Mouse (Mus musculus): ENCODE data around the gene Ccdc78. TPM values are rescaled to one million over a fixed set of nuclear protein-coding genes. Genes with fewer than 3 reads are reported as not detected.

The Ccdc78 gene
- polyA plus RNA-seq, 1 experiment from 2014 or later: 0.05 TPM

- H3K9me3 ChIP-seq (replicated peaks): no peaks in the 10 kb centered on the region
- H3K4me2 ChIP-seq: peak overlapping the region; percentile 99
- H3K4me1 ChIP-seq (replicated peaks): peaks cover 87% of the 10 kb centered on the region
- no peaks in the 10 kb centered on the region for H3K27me3 ChIP-seq
- DNase-seq (no peak), ATAC-seq (ENCODE audit: low read depth) (no peak)
- H3K36me3 ChIP-seq: peaks cover 62% of the 10 kb centered on the region
- no peak overlapping the region for H3K27ac ChIP-seq
- H3K9ac ChIP-seq: 0 out of 2 replicates have a peak overlapping the region, but pooled peaks have one; percentile 92
- 74% methylated on average over 7 of the region's 7 CpGs for WGBS (ENCODE audit: insufficient replicate concordance)
- H3K4me3 ChIP-seq (replicated peaks): no peak overlapping the region
Observed at GRCm38 (mm10) chr17:25835301-25835700, 48.9 kb downstream of the Ccdc78 start.

GRCm38 (mm10) chr17:25835816-25836215, 49.4 kb downstream of the Ccdc78 start:
- Histone ChIP-seq H3K36me3 (peaks cover 62% of the 10 kb centered on the region), H3K4me2 (peak overlapping the region; percentile 73; the same call in 1 of the 2 replicates), H3K9ac (no peak overlapping the region), H3K9me3 (replicated peaks) (no peaks in the 10 kb centered on the region), H3K27ac (no peak overlapping the region), H3K27me3 (no peaks in the 10 kb centered on the region), H3K4me1 (replicated peaks) (peaks cover 85% of the 10 kb centered on the region), H3K4me3 (replicated peaks) (no peak overlapping the region)
- 88% methylated on average over 16 of the region's 16 CpGs for WGBS (ENCODE audit: insufficient replicate concordance)
- DNase-seq (no peak), ATAC-seq (ENCODE audit: low read depth) (no peak)

GRCm38 (mm10) chr17:25836397-25837075, 50.2 kb downstream of the Ccdc78 start:
- DNase-seq (no peak), ATAC-seq (ENCODE audit: low read depth) (no peak)
- H3K27me3 ChIP-seq: no peaks in the 10 kb centered on the region
- H3K4me2 ChIP-seq: peak overlapping the region; percentile 73
- peak overlapping the region; percentile 43 for H3K4me3 ChIP-seq (replicated peaks)
- H3K9me3 ChIP-seq (replicated peaks): no peaks in the 10 kb centered on the region
- H3K9ac ChIP-seq: peak overlapping the region; percentile 61
- 26% methylated on average over 23 of the region's 23 CpGs for WGBS (ENCODE audit: insufficient replicate concordance)
- H3K27ac ChIP-seq: no peak overlapping the region; the same call in 1 of the 2 replicates
- peaks cover 78% of the 10 kb centered on the region for H3K4me1 ChIP-seq (replicated peaks)
- peaks cover 62% of the 10 kb centered on the region for H3K36me3 ChIP-seq

GRCm38 (mm10) chr17:25837076-25837410, 50.7 kb downstream of the Ccdc78 start, which contains the start of gene Rhbdl1:
Rhbdl1 (minus strand) TSS chr17:25837295.
- Histone ChIP-seq H3K4me2 (peak within 1 kb of the TSS; percentile 73), H3K4me1 (replicated peaks) (peaks cover 73% of the 10 kb centered on the region), H3K27ac (peak within 1 kb of the TSS; percentile 47), H3K27me3 (no peaks in the 10 kb centered on the region), H3K9ac (peak within 1 kb of the TSS; percentile 61), H3K9me3 (replicated peaks) (no peaks in the 10 kb centered on the region), H3K4me3 (replicated peaks) (peak within 1 kb of the TSS; percentile 43), H3K36me3 (peaks cover 62% of the 10 kb centered on the region)
- 10% methylated on average over 28 of the region's 29 CpGs for WGBS (ENCODE audit: insufficient replicate concordance)
- DNase-seq (no peak), ATAC-seq (ENCODE audit: low read depth) (no peak)

GRCm38 (mm10) chr17:25837533-25837932, 51.2 kb downstream of the Ccdc78 start:
- no peaks in the 10 kb centered on the region for H3K27me3 ChIP-seq
- H3K36me3 ChIP-seq: peaks cover 67% of the 10 kb centered on the region
- H3K9me3 ChIP-seq (replicated peaks): no peaks in the 10 kb centered on the region
- H3K4me3 ChIP-seq (replicated peaks): no peak overlapping the region
- ATAC-seq (ENCODE audit: low read depth) (no peak), DNase-seq (no peak)
- 52% methylated on average over 3 of the region's 3 CpGs for WGBS (ENCODE audit: insufficient replicate concordance)
- peak overlapping the region; percentile 61 for H3K9ac ChIP-seq
- peaks cover 74% of the 10 kb centered on the region for H3K4me1 ChIP-seq (replicated peaks)
- H3K27ac ChIP-seq: peak overlapping the region; percentile 47; the same call in 1 of the 2 replicates
- H3K4me2 ChIP-seq: no peak overlapping the region

- 71% methylated on average over 4 of the region's 4 CpGs for WGBS (ENCODE audit: insufficient replicate concordance)
- Histone ChIP-seq H3K4me2 (no peak overlapping the region), H3K9me3 (replicated peaks) (no peaks in the 10 kb centered on the region), H3K27ac (peak overlapping the region; percentile 50; the same call in 1 of the 2 replicates), H3K36me3 (peaks cover 76% of the 10 kb centered on the region), H3K4me3 (replicated peaks) (no peak overlapping the region), H3K27me3 (no peaks in the 10 kb centered on the region), H3K9ac (no peak overlapping the region; the same call in 1 of the 2 replicates), H3K4me1 (replicated peaks) (peaks cover 83% of the 10 kb centered on the region)
- ATAC-seq (ENCODE audit: low read depth): no peak
- no peak for DNase-seq
Observed at GRCm38 (mm10) chr17:25838904-25839303, 52.5 kb downstream of the Ccdc78 start.

GRCm38 (mm10) chr17:25839455-25840235, 53.3 kb downstream of the Ccdc78 start:
- H3K4me3 ChIP-seq (replicated peaks): no peak overlapping the region
- H3K27me3 ChIP-seq: no peaks in the 10 kb centered on the region
- H3K9me3 ChIP-seq (replicated peaks): no peaks in the 10 kb centered on the region
- no peak overlapping the region; the same call in 1 of the 2 replicates for H3K9ac ChIP-seq
- peak overlapping the region; percentile 50 for H3K27ac ChIP-seq
- 80% methylated on average over 14 of the region's 14 CpGs for WGBS (ENCODE audit: insufficient replicate concordance)
- ATAC-seq (ENCODE audit: low read depth) (no peak), DNase-seq (no peak)
- peak overlapping the region; percentile 9; the same call in 1 of the 2 replicates for H3K4me2 ChIP-seq
- H3K4me1 ChIP-seq (replicated peaks): peaks cover 78% of the 10 kb centered on the region
- peaks cover 74% of the 10 kb centered on the region for H3K36me3 ChIP-seq

Small RNAs within 50 kb of the gene (microRNA-seq; reads per million reads assigned to microRNA genes)
- not detected for gene Gm25083
- not detected for gene Mir3082
- gene Mir6966: not detected

Other genes with a start within 250 kb of the Ccdc78 start
- 0.28 and 0.29 TPM in 2 replicates for gene Sox8, start 215.9 kb upstream of the Ccdc78 start, polyA plus RNA-seq (2015; fragmentation: Nextera tagmentation; extraction: Ambion mirVana)
- 11.3 and 11.6 TPM in 2 replicates for gene Lmf1, start 207.5 kb upstream of the Ccdc78 start, polyA plus RNA-seq (2015; fragmentation: Nextera tagmentation; extraction: Ambion mirVana)
- gene Gng13, start 69.4 kb upstream of the Ccdc78 start, polyA plus RNA-seq (2015; fragmentation: Nextera tagmentation; extraction: Ambion mirVana): 0.25 and 0.51 TPM in 2 replicates
- gene Chtf18, start 59.2 kb upstream of the Ccdc78 start, polyA plus RNA-seq (2015; fragmentation: Nextera tagmentation; extraction: Ambion mirVana): 24.8 and 25.4 TPM in 2 replicates
- 7.6 and 8.4 TPM in 2 replicates for gene Rpusd1, start 58.9 kb upstream of the Ccdc78 start, polyA plus RNA-seq (2015; fragmentation: Nextera tagmentation; extraction: Ambion mirVana)
- gene Mslnl, start 50.5 kb upstream of the Ccdc78 start, polyA plus RNA-seq (2015; fragmentation: Nextera tagmentation; extraction: Ambion mirVana): not detected in 2 replicates
- 0.81 and 1.2 TPM in 2 replicates for gene Msln, start 32.2 kb upstream of the Ccdc78 start, polyA plus RNA-seq (2015; fragmentation: Nextera tagmentation; extraction: Ambion mirVana)
- 16.4 and 17.5 TPM in 2 replicates for gene Narfl, start 12.8 kb upstream of the Ccdc78 start, polyA plus RNA-seq (2015; fragmentation: Nextera tagmentation; extraction: Ambion mirVana)
- 6.8 and 7.3 TPM in 2 replicates for gene Haghl, start 907 bp upstream of the Ccdc78 start, polyA plus RNA-seq (2015; fragmentation: Nextera tagmentation; extraction: Ambion mirVana)
- gene Fam173a, start 6.3 kb downstream of the Ccdc78 start, polyA plus RNA-seq (2015; fragmentation: Nextera tagmentation; extraction: Ambion mirVana): 54.5 and 61.8 TPM in 2 replicates
- gene AC134908.4, start 9.1 kb downstream of the Ccdc78 start, polyA plus RNA-seq (2015; fragmentation: Nextera tagmentation; extraction: Ambion mirVana): 0.46 TPM in 1 of 2 replicates, not detected in the other
- 21.2 and 23.8 TPM in 2 replicates for gene Metrn, start 10.6 kb downstream of the Ccdc78 start, polyA plus RNA-seq (2015; fragmentation: Nextera tagmentation; extraction: Ambion mirVana)
- 0.05 and 0.32 TPM in 2 replicates for gene Fbxl16, start 22.5 kb downstream of the Ccdc78 start, polyA plus RNA-seq (2015; fragmentation: Nextera tagmentation; extraction: Ambion mirVana)
- gene Wdr24, start 37.0 kb downstream of the Ccdc78 start, polyA plus RNA-seq (2015; fragmentation: Nextera tagmentation; extraction: Ambion mirVana): 11.9 and 14.2 TPM in 2 replicates
- gene Jmjd8, start 42.3 kb downstream of the Ccdc78 start, polyA plus RNA-seq (2015; fragmentation: Nextera tagmentation; extraction: Ambion mirVana): 21.7 and 26.9 TPM in 2 replicates
- gene Stub1, start 46.8 kb downstream of the Ccdc78 start, polyA plus RNA-seq (2015; fragmentation: Nextera tagmentation; extraction: Ambion mirVana): 130 TPM in 2 replicates
- gene Rhbdl1, start 50.7 kb downstream of the Ccdc78 start, polyA plus RNA-seq (2015; fragmentation: Nextera tagmentation; extraction: Ambion mirVana): 0.20 and 0.30 TPM in 2 replicates
- 0.28 and 0.57 TPM in 2 replicates for gene Gm20683, start 55.2 kb downstream of the Ccdc78 start, polyA plus RNA-seq (2015; fragmentation: Nextera tagmentation; extraction: Ambion mirVana)
- gene Rhot2, start 58.3 kb downstream of the Ccdc78 start, polyA plus RNA-seq (2015; fragmentation: Nextera tagmentation; extraction: Ambion mirVana): 12.8 and 13.5 TPM in 2 replicates
- 10.2 and 12.5 TPM in 2 replicates for gene Wdr90, start 74.9 kb downstream of the Ccdc78 start, polyA plus RNA-seq (2015; fragmentation: Nextera tagmentation; extraction: Ambion mirVana)
- gene Mcrip2, start 82.2 kb downstream of the Ccdc78 start, polyA plus RNA-seq (2015; fragmentation: Nextera tagmentation; extraction: Ambion mirVana): 62.1 and 66.2 TPM in 2 replicates
- 43.9 and 46.9 TPM in 2 replicates for gene Mettl26, start 88.5 kb downstream of the Ccdc78 start, polyA plus RNA-seq (2015; fragmentation: Nextera tagmentation; extraction: Ambion mirVana)
- gene Wfikkn1, start 94.3 kb downstream of the Ccdc78 start, polyA plus RNA-seq (2015; fragmentation: Nextera tagmentation; extraction: Ambion mirVana): 0.65 and 1.00 TPM in 2 replicates
- gene Rab40c, start 133.1 kb downstream of the Ccdc78 start, polyA plus RNA-seq (2015; fragmentation: Nextera tagmentation; extraction: Ambion mirVana): 6.5 and 7.0 TPM in 2 replicates
- gene Pigq, start 158.4 kb downstream of the Ccdc78 start, polyA plus RNA-seq (2015; fragmentation: Nextera tagmentation; extraction: Ambion mirVana): 126 and 152 TPM in 2 replicates
- gene Nhlrc4, start 158.4 kb downstream of the Ccdc78 start, polyA plus RNA-seq (2015; fragmentation: Nextera tagmentation; extraction: Ambion mirVana): 5.1 and 7.2 TPM in 2 replicates
- 0.24 and 0.32 TPM in 2 replicates for gene A930017K11Rik, start 166.0 kb downstream of the Ccdc78 start, polyA plus RNA-seq (2015; fragmentation: Nextera tagmentation; extraction: Ambion mirVana)
- 11.1 and 12.3 TPM in 2 replicates for gene Capn15, start 199.2 kb downstream of the Ccdc78 start, polyA plus RNA-seq (2015; fragmentation: Nextera tagmentation; extraction: Ambion mirVana)

Data from liver, embryonic 13.5 days (tissue).